Mouse (Mus musculus) brain, embryonic 18.5 days (tissue): Measurements from ENCODE around the gene Plekho1.
"Not testable (repeated sequence)": the region's sequence is repeated elsewhere in the genome, so short reads cannot be mapped to it uniquely, and the experiment has no call there.

ENCODE experiments used
- DNase-seq: peaks from one replicate; pipeline ENCODE4 v3.0.0-alpha.2; 2012; ENCODE audit warnings: low read depth, low spot score

Plekho1 gene

DNA sequence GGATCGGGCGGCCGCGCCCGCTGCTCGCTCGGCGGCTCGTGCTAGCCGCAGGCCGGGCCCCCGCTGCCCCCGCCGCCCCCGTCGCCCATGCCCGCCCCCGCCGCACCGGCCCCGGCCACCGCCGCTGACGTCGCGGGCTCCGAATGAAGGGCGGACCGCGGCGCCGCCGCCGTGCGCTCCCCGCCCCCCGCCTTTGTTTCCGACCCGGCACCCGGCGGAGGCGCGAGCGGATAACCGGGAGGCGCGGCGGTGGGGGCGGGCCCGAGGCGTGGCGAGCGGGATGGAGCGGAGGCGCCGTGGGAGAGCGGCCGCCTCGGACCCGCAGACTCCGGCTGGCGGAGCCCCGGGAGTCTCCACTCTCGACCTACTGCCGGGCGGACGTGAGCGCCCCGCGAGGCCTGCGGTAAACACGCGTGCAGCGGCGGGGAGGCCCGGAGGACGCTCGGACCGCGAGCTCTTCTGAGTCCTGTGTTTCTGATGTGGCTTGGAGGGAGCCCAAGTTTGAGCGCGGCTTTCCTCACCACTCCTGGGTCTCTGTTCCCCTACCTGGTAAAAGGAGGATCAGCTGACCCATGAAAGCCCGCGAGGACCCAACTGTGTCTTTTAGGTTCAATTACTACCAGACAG is at the start of gene Plekho1:
Plekho1 (minus strand) TSS at position 200 of the 627 bp plus-strand sequence.
- no peak for DNase-seq

DNA sequence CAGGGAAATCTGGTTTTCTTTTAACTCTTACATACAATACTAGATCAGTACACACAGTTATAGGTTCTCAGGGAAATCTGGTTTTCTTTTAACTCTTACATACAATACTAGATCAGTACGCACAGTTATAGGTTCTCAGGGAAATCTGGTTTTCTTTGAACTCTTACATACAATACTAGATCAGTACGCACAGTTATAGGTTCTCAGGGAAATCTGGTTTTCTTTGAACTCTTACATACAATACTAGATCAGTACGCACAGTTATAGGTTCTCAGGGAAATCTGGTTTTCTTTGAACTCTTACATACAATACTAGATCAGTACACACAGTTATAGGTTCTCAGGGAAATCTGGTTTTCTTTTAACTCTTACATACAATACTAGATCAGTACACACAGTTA is 48.8 kb upstream of the Plekho1 start:
- DNase-seq = not testable (repeated sequence)

DNA sequence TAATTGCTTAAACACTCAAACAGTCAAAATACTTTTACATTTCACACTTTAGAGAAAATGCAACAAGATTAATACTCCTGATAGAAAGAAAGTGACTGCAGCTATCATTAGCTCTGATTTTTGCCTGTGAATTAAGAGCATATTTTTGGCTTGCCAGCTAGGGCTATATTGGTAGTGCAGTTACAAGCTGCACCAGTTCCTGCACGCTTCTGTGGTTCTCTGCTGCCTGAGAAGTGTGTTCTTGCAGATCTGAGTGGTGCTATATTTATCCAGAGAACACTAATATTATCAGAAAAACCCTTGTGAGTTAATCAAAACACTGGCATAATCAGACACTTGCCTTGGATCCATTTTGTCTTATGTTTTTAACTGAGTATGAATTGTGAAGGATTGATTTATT is 47.3 kb upstream of the Plekho1 start:
- DNase-seq = no peak

DNA sequence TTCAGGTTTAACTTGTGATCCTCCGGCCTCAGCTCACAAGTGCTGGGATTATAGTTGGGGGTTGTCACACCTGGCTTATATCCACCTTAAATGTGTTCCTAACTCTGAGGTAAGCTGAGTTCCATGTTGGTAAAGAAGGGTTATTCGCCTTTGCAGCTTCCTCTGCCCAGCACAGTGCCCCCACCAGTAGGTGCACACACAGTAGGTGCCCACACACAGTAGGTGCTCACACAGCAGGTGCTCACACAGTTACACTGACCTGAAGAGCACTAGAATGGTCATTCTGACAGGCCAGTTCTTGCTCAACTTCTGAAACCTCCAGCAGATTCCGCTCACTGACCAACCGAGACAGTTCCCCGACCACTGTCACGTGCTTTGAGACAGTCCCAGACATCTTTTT is 45.3 kb upstream of the Plekho1 start:
- DNase-seq = no peak

DNA sequence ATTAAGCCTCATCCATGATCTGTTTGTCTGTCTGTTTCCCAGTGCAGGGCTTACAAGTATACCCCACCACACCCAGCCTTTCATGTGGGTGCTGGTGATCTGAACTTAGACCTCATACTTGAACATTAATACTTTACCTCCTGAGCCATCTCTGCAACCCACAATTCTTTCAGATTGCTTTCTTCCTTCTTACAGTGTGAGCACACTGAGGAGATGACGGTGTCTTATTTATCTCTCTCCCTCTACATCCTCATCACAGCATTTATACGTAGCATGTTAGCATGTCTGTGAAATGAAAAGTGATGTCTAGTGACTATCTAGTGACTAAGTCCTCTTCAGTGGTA is 44.8 kb upstream of the Plekho1 start:
- DNase-seq = no peak

DNA sequence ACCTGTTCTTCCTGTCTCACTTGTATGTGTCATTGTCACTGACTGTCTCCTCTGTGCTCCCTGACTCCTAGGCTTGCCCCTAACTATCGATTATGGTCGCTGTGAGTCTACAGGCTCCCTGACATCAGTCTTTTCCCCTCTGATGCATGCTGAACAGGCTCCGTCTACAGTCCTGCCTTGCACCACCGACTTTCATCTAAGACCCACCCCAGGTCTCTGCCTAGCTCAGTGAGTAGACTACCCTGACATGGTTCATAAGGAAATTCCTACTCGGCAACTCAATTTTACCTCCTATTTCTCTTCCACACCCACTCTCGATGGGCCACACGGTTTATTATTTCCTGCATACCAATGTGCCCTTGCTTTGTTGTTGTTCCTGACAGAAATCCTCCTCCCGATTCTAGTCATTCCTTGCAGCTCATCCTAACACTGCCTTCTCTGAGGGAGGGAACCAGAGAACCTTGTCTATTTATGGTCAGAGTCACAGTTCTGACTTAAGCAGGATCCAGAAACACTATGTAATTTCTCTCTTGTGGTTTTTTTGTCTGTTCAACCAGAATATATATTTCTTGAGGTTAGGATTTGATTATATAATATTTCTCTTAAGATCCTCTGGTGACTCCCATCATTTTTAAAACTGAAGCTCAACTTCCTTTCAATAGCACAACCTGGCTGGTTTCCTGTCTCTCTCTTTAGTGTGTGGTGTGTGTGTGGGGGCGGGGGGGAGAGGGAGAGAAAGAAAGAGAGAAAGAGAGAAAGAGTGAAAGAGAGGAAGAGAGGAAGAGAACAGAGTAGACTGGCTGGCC is 44.3 kb upstream of the Plekho1 start:
- DNase-seq = no peak

DNA sequence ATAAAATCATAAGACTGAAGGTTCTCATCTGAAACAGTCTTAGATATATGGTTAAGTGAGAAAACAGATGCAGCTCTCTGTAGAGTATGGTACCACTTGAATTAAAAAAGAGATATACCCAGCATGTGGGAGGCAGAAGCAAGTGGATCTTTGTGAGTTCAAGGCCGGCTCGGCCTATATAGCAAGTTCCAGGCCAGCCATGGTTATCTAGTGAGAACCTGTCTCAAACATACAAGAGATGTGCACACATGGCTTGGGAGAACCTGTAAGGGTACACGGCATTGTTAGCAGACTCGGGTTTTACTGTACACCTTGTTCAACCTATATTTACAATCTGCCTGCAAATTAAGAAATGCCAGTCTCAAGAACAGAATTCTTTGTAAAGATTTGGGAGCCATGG is 43.0 kb upstream of the Plekho1 start:
- no peak for DNase-seq

DNA sequence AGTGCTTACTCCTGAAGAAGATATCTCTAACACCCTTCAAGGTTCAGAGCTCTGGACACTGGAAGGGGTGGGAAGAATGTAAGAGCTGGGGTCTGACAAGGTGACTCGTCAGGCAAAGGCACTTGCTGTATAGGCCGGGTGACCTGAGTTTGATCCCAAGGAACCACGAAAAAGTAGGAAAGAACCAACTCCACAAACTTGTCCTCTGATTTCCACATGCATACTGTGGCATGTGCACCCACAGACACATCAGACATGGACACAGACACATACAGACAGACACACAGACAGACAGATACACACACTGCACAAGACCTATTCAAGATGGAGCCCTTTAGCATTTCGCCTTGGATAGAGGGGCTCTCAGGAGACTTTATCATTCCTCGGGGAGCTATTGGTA is 42.4 kb upstream of the Plekho1 start:
- DNase-seq = no peak

DNA sequence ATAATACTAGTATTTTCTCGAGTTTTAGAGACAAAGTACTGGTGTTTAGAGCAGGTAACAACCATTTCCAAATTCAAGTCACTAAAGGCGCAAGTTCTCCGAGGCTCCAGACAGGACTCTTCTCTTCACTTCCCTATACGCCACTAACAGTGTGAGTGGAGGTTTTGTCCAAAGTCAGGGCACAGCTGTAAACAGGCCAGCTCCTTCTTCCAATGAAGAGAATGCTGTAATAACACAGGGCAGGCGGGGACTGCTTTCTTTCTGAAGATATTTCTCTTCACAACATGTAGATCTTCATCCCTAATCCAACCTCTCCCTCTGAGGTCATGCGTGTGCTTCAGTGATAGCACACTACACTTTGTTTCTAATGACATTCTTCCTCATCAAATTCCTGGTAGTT is 41.0 kb upstream of the Plekho1 start:
- no peak for DNase-seq

DNA sequence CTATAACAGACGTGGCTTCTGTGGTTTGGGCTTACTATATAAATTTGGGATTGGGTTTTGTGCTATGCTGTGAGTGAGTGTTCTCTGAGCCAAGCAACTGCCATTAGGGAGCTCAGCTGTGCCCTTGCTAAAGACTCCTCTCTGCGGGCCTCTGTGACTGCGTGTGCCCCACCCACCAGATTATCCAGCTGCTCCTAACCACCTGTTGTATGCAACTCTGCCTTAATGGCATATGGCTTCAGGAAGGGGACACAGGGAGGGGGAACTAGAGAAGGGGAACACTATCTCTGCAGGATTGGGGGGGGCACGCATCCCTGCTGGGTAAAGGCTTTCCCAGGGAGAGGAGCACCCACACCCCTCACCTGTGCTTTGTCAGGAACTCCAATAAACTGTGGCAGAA is 37.2 kb upstream of the Plekho1 start:
- no peak for DNase-seq

DNA sequence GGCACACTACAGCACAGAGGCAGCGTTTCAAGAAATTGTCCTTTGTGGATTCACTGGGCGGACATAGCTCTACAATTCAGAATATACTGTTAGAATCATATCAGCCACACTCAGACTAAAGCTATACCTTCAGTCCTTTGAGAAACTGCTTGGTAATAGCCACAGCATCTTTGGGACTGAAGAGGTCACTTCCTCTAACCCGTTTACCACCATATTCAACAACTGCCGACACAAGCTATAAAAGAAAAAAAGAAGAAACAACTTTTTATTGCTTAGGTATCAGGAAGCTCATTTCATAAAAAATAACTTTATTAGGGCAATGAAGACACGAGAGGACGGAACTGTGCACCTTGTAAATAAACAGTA is 36.8 kb upstream of the Plekho1 start:
- DNase-seq = no peak

DNA sequence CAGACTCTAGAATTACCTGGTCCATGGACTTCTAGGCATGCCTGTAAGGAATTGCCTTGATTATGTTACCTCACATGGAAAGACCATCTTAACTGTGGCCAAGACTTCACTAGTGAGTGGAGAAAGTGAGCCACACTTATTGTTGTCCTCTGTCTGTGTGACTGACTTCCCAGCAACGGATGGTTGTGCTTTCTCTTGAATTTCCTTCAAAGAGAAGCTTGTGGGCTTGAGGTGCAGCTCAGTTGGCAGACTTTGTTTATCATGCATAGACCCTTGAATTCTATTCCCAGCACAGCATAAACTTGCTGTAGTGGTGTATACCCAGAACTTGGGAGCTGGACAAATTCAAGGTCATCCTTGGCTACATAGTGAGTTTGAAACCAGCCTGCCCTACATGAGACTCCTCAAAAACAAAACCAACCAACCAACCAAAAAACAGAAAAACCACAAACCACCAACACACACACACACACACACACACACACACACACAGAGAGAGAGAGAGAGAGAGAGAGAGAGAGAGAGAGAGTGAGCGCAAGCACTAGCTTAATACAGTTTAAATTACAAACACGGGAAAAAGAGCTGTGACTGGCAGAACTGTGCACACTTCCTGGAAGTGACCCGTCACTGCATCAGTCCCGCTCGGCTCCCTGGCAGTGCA is 36.3 kb upstream of the Plekho1 start:
- no peak for DNase-seq

DNA sequence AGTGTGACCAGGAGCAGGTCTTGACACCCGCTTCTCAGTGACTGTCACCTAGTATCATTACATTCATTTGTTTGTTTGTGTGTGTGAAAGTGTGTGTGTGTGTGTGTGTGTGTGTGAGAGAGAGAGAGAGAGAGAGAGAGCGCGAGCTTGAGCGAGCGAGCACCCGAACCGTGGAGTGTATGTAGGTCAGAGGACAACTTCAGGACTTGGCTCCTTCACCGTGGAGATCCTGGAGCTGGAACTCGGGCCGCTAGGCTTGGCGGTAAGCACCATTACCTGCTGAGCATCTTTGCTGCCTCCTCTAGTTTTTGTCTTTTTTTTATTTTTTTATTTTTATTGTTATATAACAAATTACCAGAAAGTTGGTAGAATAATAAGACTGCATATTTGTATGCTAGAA is 34.0 kb upstream of the Plekho1 start:
- no peak for DNase-seq

DNA sequence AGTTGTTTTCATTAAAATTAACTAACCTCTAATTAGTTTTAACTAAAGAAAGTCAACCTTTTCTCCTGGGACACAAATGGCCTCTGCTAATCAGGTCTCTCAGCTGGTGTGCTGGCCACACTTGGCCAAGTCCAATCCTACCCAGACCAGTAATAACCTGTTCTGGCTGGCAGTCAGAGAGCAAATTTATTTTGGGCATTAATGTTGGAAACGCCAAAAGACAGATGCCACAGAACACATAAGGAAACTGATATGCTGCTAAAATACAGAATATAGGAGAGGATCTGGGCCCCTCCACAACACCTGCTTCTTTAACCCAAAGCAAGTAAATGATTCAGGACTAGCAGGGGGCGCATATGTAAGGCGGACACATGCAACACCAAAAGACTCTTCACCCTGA is 33.5 kb upstream of the Plekho1 start:
- DNase-seq = no peak

DNA sequence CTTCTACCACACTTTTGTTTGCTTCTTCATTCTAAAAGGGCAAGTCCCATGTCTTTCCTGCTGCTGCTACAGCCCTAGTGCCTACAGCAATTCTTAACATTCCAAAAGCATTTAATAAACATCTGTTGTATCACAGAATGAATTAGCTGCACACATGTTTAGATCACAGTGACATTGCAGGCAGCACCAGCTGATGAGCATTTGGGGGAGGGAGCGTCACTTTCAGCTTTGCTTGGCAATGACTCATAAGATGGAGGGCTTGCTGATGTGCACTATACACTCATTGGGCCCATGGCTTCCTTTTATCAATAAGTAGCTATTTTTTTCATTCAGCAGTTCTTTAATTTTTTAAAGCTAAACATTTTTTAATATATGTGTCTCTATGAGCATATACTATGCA is 32.1 kb upstream of the Plekho1 start:
- DNase-seq = no peak

DNA sequence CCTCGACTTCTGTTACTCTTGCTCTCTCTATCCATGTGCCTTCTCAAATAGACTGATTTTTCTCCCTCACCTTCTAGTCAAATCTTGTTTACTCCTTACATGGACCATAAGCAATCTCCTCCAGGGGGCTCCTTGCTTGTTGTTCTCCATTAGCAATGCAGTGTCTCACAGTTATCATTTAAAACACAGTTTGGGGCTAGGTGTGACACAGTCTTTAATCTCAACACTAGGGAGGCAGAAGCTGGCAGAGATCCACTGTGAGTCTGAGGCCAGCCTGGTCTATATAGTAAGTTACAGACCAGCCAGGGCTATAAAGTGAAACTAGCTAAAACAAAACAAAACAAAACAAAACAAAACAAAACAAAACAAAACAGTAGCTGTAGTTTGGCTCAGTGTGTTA is 31.3 kb upstream of the Plekho1 start:
- DNase-seq = no peak

DNA sequence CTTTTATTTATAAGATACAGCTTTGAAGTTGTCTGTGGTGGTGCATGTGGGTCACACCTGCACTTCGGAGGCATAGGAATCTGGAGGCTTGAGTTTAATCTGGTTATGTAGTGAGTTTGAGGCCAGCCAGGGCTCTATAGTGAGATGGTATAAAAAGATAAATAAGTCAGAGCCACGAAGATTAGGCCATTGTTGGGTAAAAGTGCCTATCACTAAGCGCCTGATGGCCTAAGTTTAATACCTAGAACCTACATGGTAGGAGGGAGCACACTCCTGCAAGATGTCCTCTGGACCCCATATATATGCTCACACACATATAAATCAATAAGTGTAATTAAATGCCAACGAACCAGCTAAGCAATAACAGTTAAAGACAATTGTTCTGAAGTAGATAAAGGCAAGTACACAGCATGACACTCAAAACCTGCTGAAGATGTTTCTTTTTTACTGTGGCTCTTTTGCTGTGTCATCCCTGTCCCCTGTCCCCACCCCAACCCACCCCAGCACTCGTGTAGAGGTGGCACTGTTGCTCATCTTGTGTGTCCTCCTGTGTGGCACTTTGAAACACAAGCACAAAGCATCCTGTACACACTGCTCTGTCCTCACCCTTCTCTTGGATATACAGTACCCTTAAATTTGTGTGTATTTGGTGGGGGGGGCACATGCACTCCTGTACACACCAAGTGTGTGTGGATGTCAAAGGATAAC is 25.8 kb upstream of the Plekho1 start:
- DNase-seq = no peak

DNA sequence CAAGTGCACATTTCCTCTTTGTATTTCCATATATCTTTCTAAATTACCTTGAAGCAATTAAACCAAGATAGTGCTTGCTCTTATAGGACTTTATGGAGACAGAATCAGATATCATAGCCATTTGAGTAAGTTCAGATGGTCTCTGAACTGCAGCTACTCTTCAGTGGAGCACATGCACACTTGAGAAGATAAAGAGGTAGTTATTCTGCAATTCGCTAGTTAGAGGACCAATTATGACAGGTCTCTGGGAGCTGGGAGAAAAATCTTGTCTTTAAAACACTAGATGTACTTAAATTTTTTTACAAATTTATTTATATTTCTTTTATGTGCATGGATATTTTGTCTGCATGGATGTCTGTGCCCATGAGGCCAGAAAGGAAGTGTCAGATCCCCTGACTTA is 24.9 kb upstream of the Plekho1 start:
- DNase-seq = no peak

DNA sequence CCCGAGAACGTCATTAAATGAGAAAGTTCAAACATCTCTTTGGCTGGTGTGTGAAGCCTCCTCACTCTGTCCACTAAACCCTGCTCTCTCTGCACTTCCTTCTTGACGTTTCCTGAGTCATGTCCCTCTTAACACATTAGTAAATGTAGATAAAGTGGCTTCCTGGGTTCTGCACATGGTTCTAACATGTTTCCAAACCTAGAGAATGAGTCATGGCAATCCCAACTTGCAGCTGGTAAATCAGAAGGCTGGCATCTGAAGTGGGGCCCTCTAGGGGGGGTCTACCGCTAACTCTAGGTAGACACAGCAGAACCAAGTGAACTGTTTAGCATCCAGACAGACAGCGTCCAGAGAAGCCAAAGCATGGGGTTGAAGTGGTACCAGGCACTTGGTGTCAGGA is 21.7 kb upstream of the Plekho1 start:
- DNase-seq = no peak

DNA sequence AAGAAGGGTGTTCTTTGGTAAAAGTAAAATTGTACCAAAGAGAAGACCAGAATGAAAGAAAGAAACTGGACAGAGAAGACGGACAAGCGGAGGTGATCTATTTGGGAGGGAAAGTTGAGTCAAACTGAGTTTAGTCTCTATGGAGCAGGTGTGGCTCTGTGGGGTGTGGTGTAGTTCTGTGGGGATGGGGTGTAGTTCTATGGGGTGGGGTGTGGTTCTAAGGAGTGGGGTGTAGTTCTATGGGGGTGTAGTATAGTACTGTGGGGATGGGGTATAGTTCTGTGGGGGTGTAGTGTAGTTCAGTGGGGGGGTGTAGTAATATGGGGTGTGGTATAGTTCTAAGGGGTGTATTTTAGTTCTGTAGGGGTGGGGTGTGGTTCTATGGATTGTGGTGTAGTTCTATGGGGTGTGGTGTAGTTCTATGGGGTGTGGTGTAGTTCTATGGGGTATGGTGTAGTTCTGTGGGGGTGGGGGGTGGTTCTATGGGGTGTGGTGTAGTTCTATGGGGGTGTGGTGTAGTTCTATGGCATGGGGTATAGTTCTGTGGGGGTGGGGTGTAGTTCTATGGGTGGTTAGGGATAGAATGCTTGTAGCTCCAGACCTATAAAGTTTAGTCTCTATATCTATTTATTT is 20.6 kb upstream of the Plekho1 start:
- no peak for DNase-seq

DNA sequence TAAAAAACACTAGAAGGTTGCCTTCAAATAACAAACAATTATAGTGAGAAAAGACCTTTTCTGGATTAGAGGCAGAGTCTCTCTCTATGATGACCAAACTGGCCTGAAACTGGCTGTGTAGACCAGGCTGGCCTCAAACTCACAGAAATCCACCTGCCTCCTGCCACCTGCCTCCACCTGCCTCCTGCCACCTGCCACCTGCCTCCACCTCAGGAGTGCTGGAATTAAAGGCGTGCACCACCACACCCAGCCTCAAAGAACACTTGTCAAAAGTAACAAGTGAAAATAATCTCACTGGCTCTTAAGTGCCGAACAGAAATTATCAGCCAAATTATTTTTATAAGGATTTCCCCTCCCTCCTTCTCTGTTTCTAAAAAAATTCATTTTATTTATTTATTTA is 19.9 kb upstream of the Plekho1 start:
- DNase-seq = no peak

DNA sequence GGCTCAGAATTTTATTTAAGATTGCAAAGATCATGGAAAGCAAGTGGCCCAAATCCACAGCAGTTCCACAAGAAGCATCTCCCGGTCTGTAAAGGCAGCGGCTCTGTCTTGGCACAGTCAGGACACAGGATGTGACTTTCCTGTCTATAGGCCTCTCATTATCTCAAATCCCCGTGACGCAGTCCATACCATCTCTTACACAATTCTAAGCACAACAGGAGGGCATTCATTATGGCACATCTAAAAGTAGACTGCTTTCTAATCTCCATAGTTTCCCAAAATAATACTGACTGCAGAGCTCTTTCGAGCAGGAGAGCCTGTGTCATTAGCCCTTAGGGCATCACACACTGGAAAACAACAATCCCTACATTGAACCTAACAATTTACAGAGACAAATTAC is 17.0 kb upstream of the Plekho1 start:
- no peak for DNase-seq
